Mouse (Mus musculus) heart, postnatal 25 days (tissue): ENCODE results near the gene Cyp2d22. TPM values are rescaled to one million over a fixed set of nuclear protein-coding genes. Genes with fewer than 3 reads are reported as not detected.

ENCODE experiments used
- DNase-seq: peaks from one replicate; pipeline ENCODE4 v3.0.0; 2022; ENCODE audit warnings: low spot score
- intact Hi-C: fragments of 180-260 bp; cut with DNase I; formaldehyde crosslinking; loops from one replicate; pipeline ENCODE4 v1.15.1; 2025
- total RNA-seq, 2 experiments: library from RNA; stranded (reverse); gene quantifications; 2 replicates each; pipeline ENCODE4 v1.2.3; 2021

The Cyp2d22 gene
- total RNA-seq, 2 experiments from 2014 or later = 21.5 to 25.4 TPM

GRCm38 (mm10) chr15:82350349-82350748 is 29.7 kb downstream of the Cyp2d22 start:
- no peak for DNase-seq
- intact Hi-C loops = no loop called here

GRCm38 (mm10) chr15:82348999-82349341 is 31.1 kb downstream of the Cyp2d22 start:
- no peak for DNase-seq
- intact Hi-C loops = loop anchor here (5.0 kb wide), 1 partner anchor 202 kb away; the partner anchor contains the start of gene Srebf2

- DNase-seq = no peak
- intact Hi-C loops = loop anchor here (5.0 kb wide), 1 partner anchor 201 kb away; the partner anchor contains the start of gene Srebf2
These were observed 31.6 kb downstream of the Cyp2d22 start for GRCm38 (mm10) chr15:82348258-82348998.

GRCm38 (mm10) chr15:82347852-82348251 is 32.2 kb downstream of the Cyp2d22 start:
- intact Hi-C loops = loop anchor here (5.0 kb wide), 1 partner anchor 201 kb away; the partner anchor contains the start of gene Srebf2
- no peak for DNase-seq

GRCm38 (mm10) chr15:82347303-82347676 is 32.8 kb downstream of the Cyp2d22 start:
- no peak for DNase-seq
- intact Hi-C loops = loop anchor here (5.0 kb wide), 1 partner anchor 200 kb away; the partner anchor contains the start of gene Srebf2

- DNase-seq = no peak
- intact Hi-C loops = loop anchor here (5.0 kb wide), 1 partner anchor 199 kb away; the partner anchor contains the start of gene Srebf2
These were observed 33.3 kb downstream of the Cyp2d22 start for GRCm38 (mm10) chr15:82346580-82347302.

GRCm38 (mm10) chr15:82345820-82346470 is 34.1 kb downstream of the Cyp2d22 start:
- intact Hi-C loops = loop anchor here (5.0 kb wide), 1 partner anchor 199 kb away; the partner anchor contains the start of gene Srebf2
- DNase-seq = peak; percentile 95

- intact Hi-C loops = loop anchor here (5.0 kb wide), 1 partner anchor 198 kb away; the partner anchor contains the start of gene Srebf2
These were observed 35.1 kb downstream of the Cyp2d22 start for GRCm38 (mm10) chr15:82344971-82345370.

GRCm38 (mm10) chr15:82343368-82344287 is 36.4 kb downstream of the Cyp2d22 start:
- intact Hi-C loops = no loop called here
- no peak for DNase-seq

More at GRCm38 (mm10) chr15:82344971-82345370, 35.1 kb downstream of the Cyp2d22 start:
- DNase-seq = no peak

GRCm38 (mm10) chr15:82342543-82342935 is 37.5 kb downstream of the Cyp2d22 start:
- no peak for DNase-seq
- intact Hi-C loops = no loop called here

GRCm38 (mm10) chr15:82341675-82342542 is 38.2 kb downstream of the Cyp2d22 start:
- no peak for DNase-seq
- intact Hi-C loops = no loop called here

GRCm38 (mm10) chr15:82341036-82341501 is 39.0 kb downstream of the Cyp2d22 start:
- intact Hi-C loops = no loop called here
- DNase-seq = peak; percentile 57

GRCm38 (mm10) chr15:82340414-82341035 is 39.5 kb downstream of the Cyp2d22 start:
- intact Hi-C loops = no loop called here
- DNase-seq = no peak

GRCm38 (mm10) chr15:82339634-82340254 is 40.3 kb downstream of the Cyp2d22 start:
- DNase-seq = no peak
- intact Hi-C loops = loop anchor here (5.0 kb wide), 1 partner anchor 43 kb away; the partner anchor contains the start of gene Cyp2d22

- intact Hi-C loops = loop anchor here (5.0 kb wide), 1 partner anchor 43 kb away; the partner anchor contains the start of gene Cyp2d22
- no peak for DNase-seq
These were observed 40.9 kb downstream of the Cyp2d22 start for GRCm38 (mm10) chr15:82339150-82339549.

GRCm38 (mm10) chr15:82338593-82339112 is 41.4 kb downstream of the Cyp2d22 start, which contains the start of the genes Naga, Pheta2 and Smdt1:
Naga (minus strand) TSS chr15:82338925.
Pheta2 (plus strand) TSS chr15:82338942.
Smdt1 (plus strand) TSS chr15:82338959.
- intact Hi-C loops = loop anchor here (5.0 kb wide), 1 partner anchor 44 kb away; the partner anchor contains the start of gene Cyp2d22
- DNase-seq = peak; percentile 97
